Mouse (Mus musculus) right cerebral cortex, postnatal 14 days (tissue): ENCODE data around the gene Tlr9.
A peak's percentile ranks its signal among the peaks of the same experiment; 100 is the strongest.

Experiments
- DNase-seq: peaks from one replicate; pipeline ENCODE4 v3.0.0; 2022

Tlr9 gene

GRCm38 (mm10) chr9:106205713-106206290 is 16.6 kb upstream of the Tlr9 start:
- DNase-seq: no peak

GRCm38 (mm10) chr9:106206515-106206914 is 15.9 kb upstream of the Tlr9 start:
- no peak for DNase-seq

GRCm38 (mm10) chr9:106208181-106208580 is 14.2 kb upstream of the Tlr9 start:
- DNase-seq: no peak

GRCm38 (mm10) chr9:106209954-106210353 is 12.4 kb upstream of the Tlr9 start:
- no peak for DNase-seq

GRCm38 (mm10) chr9:106210853-106211609 is 11.4 kb upstream of the Tlr9 start:
- no peak for DNase-seq

GRCm38 (mm10) chr9:106211680-106212593 is 10.5 kb upstream of the Tlr9 start:
- DNase-seq: peak; percentile 89

GRCm38 (mm10) chr9:106212594-106212981 is 9.8 kb upstream of the Tlr9 start:
- DNase-seq: no peak

- DNase-seq: no peak
Observed at GRCm38 (mm10) chr9:106215341-106216125, 6.9 kb upstream of the Tlr9 start.

GRCm38 (mm10) chr9:106216971-106217370 is 5.4 kb upstream of the Tlr9 start:
- no peak for DNase-seq

GRCm38 (mm10) chr9:106220894-106221523 is 1.4 kb upstream of the Tlr9 start:
- DNase-seq: no peak

- DNase-seq: no peak
Observed at GRCm38 (mm10) chr9:106222994-106223393, 596 bp downstream of the Tlr9 start.

GRCm38 (mm10) chr9:106225469-106226150 is 3.2 kb downstream of the Tlr9 start:
- DNase-seq: no peak

- peak; percentile 53 for DNase-seq
Observed at GRCm38 (mm10) chr9:106226151-106226682, 3.8 kb downstream of the Tlr9 start.

GRCm38 (mm10) chr9:106227790-106228429 is 5.5 kb downstream of the Tlr9 start:
- no peak for DNase-seq

- DNase-seq: no peak
Observed at GRCm38 (mm10) chr9:106230051-106230733, 7.8 kb downstream of the Tlr9 start.

- no peak for DNase-seq
Observed at GRCm38 (mm10) chr9:106230734-106231106, 8.3 kb downstream of the Tlr9 start.

- DNase-seq: no peak
Observed at GRCm38 (mm10) chr9:106231220-106231619, 8.8 kb downstream of the Tlr9 start.

- DNase-seq: no peak
Observed at GRCm38 (mm10) chr9:106231816-106232215, 9.4 kb downstream of the Tlr9 start.

GRCm38 (mm10) chr9:106232956-106233355 is 10.6 kb downstream of the Tlr9 start:
- DNase-seq: no peak

- DNase-seq: no peak
Observed at GRCm38 (mm10) chr9:106233953-106234352, 11.6 kb downstream of the Tlr9 start.
